Mouse (Mus musculus) E14TG2a.4 (cell line): ENCODE measurements at regions not wholly inside any gene's neighbourhood (a gene's known extent, or its start where the extent isn't known, plus 50 kb on each side); places are given as distances from the start of the nearest gene placed in this dataset.

Experiments used
- H3K27me3 ChIP-seq: 2 replicates; pipeline ENCODE4 v1.6.1; 2014; ENCODE audit warnings: low read length, control low read depth; ENCODE audit not compliant: insufficient read depth
- H3K36me3 ChIP-seq: 2 replicates; pipeline ENCODE4 v1.6.1; 2014; ENCODE audit warnings: low read length, control low read depth; ENCODE audit not compliant: insufficient read depth
- H3K4me1 ChIP-seq: replicated peaks from 2 replicates; pipeline ENCODE4 v1.6.1; 2014; ENCODE audit warnings: low read depth, low read length, control low read depth
- H3K4me3 ChIP-seq: replicated peaks from 2 replicates; pipeline ENCODE4 v1.5.1; 2014; ENCODE audit warnings: mild to moderate bottlenecking, low read length
- H3K9me3 ChIP-seq: 2 replicates; pipeline ENCODE4 v1.6.1; 2014; ENCODE audit warnings: low read length, control low read depth
- CTCF ChIP-seq: conservative IDR thresholded peaks from 2 replicates; pipeline ENCODE4 v1.5.1; 2014; ENCODE audit warnings: low read length
- NANOG ChIP-seq: IDR thresholded peaks from 2 replicates; pipeline ENCODE4 v1.6.1; 2014; ENCODE audit warnings: borderline replicate concordance, low read length, mixed read lengths
- POU5F1 ChIP-seq: IDR thresholded peaks from 2 replicates; pipeline ENCODE4 v1.6.1; 2014; ENCODE audit warnings: low read length, borderline replicate concordance

GRCm38 (mm10) chr6:111702864-111703263, 570.7 kb upstream of the Lmcd1 start:
- Histone ChIP-seq H3K9me3 (peaks cover 4% of the 10 kb centered on the region; the same call in 1 of the 2 replicates), H3K27me3 (no peaks in the 10 kb centered on the region), H3K4me1 (no peaks in the 10 kb centered on the region), H3K36me3 (no peaks in the 10 kb centered on the region), H3K4me3 (no peak overlapping the region)
- TF ChIP-seq POU5F1 (no peak), NANOG (no peak), CTCF (no peak)

GRCm38 (mm10) chr6:111708277-111708676, 565.3 kb upstream of the Lmcd1 start:
- Histone ChIP-seq H3K36me3 (no peaks in the 10 kb centered on the region), H3K4me1 (no peaks in the 10 kb centered on the region), H3K4me3 (no peak overlapping the region), H3K9me3 (no peaks in the 10 kb centered on the region), H3K27me3 (no peaks in the 10 kb centered on the region)
- TF ChIP-seq NANOG: no peak
- TF ChIP-seq CTCF: no peak
- TF ChIP-seq POU5F1: no peak

- TF ChIP-seq CTCF: no peak
- no peak for TF ChIP-seq NANOG
- TF ChIP-seq POU5F1: no peak
- no peaks in the 10 kb centered on the region for H3K27me3 ChIP-seq
- H3K4me3 ChIP-seq: no peak overlapping the region
- H3K36me3 ChIP-seq: no peaks in the 10 kb centered on the region
- no peaks in the 10 kb centered on the region for H3K4me1 ChIP-seq
- H3K9me3 ChIP-seq: no peaks in the 10 kb centered on the region
Observed at GRCm38 (mm10) chr6:111725969-111726368, 547.6 kb upstream of the Lmcd1 start.

DNA sequence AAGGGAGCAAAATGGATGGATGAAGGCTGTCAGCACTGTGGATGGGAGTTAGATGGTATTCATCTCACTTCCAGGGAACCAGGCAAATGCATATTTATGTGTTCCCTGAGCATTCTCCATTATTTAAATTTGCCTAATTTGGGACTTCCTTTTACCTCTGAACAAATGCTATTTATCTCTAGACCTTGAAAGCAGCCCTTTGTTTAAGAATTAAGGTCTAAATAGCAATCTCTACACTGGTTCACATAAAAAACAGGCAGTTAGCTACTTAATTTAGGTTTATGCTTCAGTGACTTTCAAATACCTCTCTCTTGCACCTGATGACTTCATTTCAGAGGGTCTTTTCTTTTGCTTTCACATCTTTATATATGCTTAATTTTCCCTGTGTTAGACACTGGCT, 543.2 kb upstream of the Lmcd1 start:
- no peak for TF ChIP-seq POU5F1
- no peak for TF ChIP-seq CTCF
- no peak for TF ChIP-seq NANOG
- Histone ChIP-seq H3K4me3 (no peak overlapping the region), H3K27me3 (no peaks in the 10 kb centered on the region), H3K36me3 (no peaks in the 10 kb centered on the region), H3K4me1 (no peaks in the 10 kb centered on the region), H3K9me3 (no peaks in the 10 kb centered on the region)

DNA sequence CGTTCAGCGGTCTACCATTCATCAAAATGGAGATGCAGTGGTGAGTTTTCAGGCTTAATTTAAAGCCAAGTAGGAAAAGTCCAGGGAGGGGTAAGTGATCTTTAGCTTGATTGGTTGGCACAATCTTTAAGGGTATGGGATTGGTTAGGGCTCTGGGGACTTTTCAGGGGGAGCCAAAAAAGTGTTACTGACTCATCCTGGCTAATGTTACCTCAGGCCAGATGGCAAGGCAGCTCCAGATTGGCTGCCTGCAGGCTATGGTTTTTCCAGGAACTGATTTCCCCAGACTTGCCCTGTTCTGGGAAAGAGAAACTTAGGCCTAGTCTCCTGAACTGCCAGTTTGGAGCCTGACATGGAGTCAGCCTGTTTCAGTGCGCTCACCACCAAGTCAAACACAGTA, 539.6 kb upstream of the Lmcd1 start:
- no peak for TF ChIP-seq POU5F1
- TF ChIP-seq NANOG: no peak
- TF ChIP-seq CTCF: no peak
- no peaks in the 10 kb centered on the region for H3K9me3 ChIP-seq
- no peaks in the 10 kb centered on the region for H3K4me1 ChIP-seq
- no peaks in the 10 kb centered on the region for H3K27me3 ChIP-seq
- no peak overlapping the region for H3K4me3 ChIP-seq
- no peaks in the 10 kb centered on the region for H3K36me3 ChIP-seq

DNA sequence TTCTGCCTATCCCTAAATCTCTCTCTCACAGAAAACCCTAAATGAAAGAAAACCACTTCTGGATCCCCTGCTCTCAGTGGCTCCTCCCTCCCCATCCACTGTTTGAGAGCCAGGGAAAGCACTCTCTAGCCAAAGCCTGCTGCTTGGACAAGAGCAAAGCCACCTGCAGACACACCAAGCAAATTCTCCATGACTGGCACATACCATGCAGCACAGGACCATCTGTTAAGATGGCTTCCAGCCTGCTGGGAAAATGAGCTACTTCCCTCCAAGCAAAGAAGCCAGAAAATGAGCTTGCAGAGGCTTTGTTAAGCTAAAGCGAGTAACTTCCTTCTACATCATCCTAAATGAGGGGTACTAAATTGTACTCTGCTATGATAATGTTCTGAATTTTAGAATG, 534.6 kb upstream of the Lmcd1 start:
- TF ChIP-seq NANOG (no peak), CTCF (no peak), POU5F1 (no peak)
- no peaks in the 10 kb centered on the region for H3K27me3 ChIP-seq
- no peak overlapping the region for H3K4me3 ChIP-seq
- H3K36me3 ChIP-seq: no peaks in the 10 kb centered on the region
- H3K4me1 ChIP-seq: no peaks in the 10 kb centered on the region
- H3K9me3 ChIP-seq: no peaks in the 10 kb centered on the region

DNA sequence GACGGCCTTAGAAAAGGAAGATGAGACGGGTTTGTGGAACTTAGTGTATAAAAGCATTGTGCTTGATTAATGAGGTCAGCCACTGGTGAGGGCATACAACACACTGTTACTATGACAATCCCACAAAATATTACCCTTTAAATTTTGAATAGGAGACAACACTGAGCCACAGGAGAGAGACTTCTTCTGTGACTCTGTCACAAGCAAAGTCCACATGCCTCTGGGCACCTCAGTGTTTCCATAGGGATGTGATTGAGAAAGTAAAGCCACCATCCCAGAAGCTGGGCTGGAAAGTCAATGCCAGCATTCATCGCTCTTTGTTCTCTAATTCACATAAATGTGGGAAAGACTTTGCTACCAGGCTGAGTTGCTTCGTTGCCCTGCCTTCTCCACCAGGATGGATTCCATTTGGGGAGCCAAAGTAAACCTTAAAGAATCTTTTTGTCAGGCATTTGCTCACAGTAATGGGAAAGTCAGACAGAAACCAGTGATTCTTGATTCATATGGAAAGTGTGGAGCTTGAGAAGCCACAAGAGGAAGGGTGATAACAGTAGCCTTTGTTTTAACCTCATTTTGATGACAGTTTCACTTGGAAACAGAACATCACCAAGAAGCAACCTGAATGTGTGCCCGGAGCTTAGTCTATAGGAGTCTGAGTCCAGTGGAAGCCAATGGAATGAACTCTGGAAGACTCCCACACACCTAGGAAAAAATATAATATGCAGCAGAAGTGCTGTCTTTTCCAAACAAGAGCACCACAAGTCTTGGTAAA, 491.7 kb upstream of the Lmcd1 start:
- H3K27me3 ChIP-seq: no peaks in the 10 kb centered on the region
- no peaks in the 10 kb centered on the region for H3K9me3 ChIP-seq
- no peak for TF ChIP-seq POU5F1
- no peak for TF ChIP-seq CTCF
- TF ChIP-seq NANOG: no peak
- no peaks in the 10 kb centered on the region for H3K36me3 ChIP-seq
- no peak overlapping the region for H3K4me3 ChIP-seq
- H3K4me1 ChIP-seq: no peaks in the 10 kb centered on the region

DNA sequence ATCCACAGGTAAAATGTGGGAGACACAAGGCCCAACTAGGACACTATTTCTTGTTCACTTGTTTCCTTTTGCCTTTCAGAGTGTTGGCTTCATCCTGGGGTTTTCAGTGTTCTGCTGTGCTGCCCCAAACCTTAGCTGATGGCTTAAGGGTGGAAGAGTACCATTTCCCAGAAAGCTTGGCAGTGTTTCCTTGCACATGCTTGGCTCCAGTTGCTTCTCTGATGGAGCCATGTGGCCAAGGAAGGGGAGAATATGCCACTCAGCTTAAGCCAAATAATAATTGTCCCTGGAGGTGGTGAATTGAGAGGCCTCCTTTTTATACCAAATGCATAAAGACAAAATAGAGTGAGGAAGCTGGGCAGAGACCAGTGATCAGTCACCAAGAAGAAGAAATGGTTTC, 464.9 kb upstream of the Lmcd1 start:
- Histone ChIP-seq H3K9me3 (no peaks in the 10 kb centered on the region), H3K36me3 (no peaks in the 10 kb centered on the region), H3K4me3 (no peak overlapping the region), H3K4me1 (no peaks in the 10 kb centered on the region), H3K27me3 (no peaks in the 10 kb centered on the region)
- no peak for TF ChIP-seq POU5F1
